Mouse (Mus musculus) brain, embryonic 18.5 days (tissue): ENCODE results near the gene Arid5a.

ENCODE experiments used
- DNase-seq: peaks from one replicate; pipeline ENCODE4 v3.0.0-alpha.2; 2012; ENCODE audit warnings: low read depth, low spot score

Arid5a gene

GRCm38 (mm10) chr1:36307495-36308280 is at the start of gene Arid5a:
Gene Arid5a (plus strand): TSS chr1:36307733.
- peak; percentile 87 for DNase-seq

- DNase-seq: no peak
These were observed 48.9 kb upstream of the Arid5a start for GRCm38 (mm10) chr1:36258631-36259030.

GRCm38 (mm10) chr1:36259281-36259680 is 48.3 kb upstream of the Arid5a start:
- DNase-seq: no peak

- DNase-seq: no peak
These were observed 47.1 kb upstream of the Arid5a start for GRCm38 (mm10) chr1:36260418-36260817.

- no peak for DNase-seq
These were observed 45.6 kb upstream of the Arid5a start for GRCm38 (mm10) chr1:36261708-36262504.

- no peak for DNase-seq
These were observed 43.6 kb upstream of the Arid5a start for GRCm38 (mm10) chr1:36263833-36264488.

- no peak for DNase-seq
These were observed 41.2 kb upstream of the Arid5a start for GRCm38 (mm10) chr1:36266293-36266692.

GRCm38 (mm10) chr1:36267595-36267994 is 39.9 kb upstream of the Arid5a start:
- no peak for DNase-seq

- no peak for DNase-seq
These were observed 38.3 kb upstream of the Arid5a start for GRCm38 (mm10) chr1:36269121-36269795.

GRCm38 (mm10) chr1:36270666-36271065 is 36.9 kb upstream of the Arid5a start:
- no peak for DNase-seq

GRCm38 (mm10) chr1:36271516-36272230 is 35.9 kb upstream of the Arid5a start:
- no peak for DNase-seq

GRCm38 (mm10) chr1:36272546-36272945 is 35.0 kb upstream of the Arid5a start:
- DNase-seq: no peak

GRCm38 (mm10) chr1:36273288-36273687 is 34.2 kb upstream of the Arid5a start:
- no peak for DNase-seq

GRCm38 (mm10) chr1:36274455-36274854 is 33.1 kb upstream of the Arid5a start, which contains the start of gene Neurl3:
Gene Neurl3 (minus strand): TSS chr1:36274679.
- no peak for DNase-seq

- DNase-seq: no peak
These were observed 31.7 kb upstream of the Arid5a start for GRCm38 (mm10) chr1:36275635-36276389.

GRCm38 (mm10) chr1:36277267-36278060 is 30.1 kb upstream of the Arid5a start:
- DNase-seq: no peak

GRCm38 (mm10) chr1:36279202-36279601 is 28.3 kb upstream of the Arid5a start:
- DNase-seq: no peak

GRCm38 (mm10) chr1:36280938-36281337 is 26.6 kb upstream of the Arid5a start:
- no peak for DNase-seq

- DNase-seq: no peak
These were observed 25.7 kb upstream of the Arid5a start for GRCm38 (mm10) chr1:36281849-36282248.
